Mouse (Mus musculus): ENCODE measurements at regions not wholly inside any gene's neighbourhood (a gene's known extent, or its start where the extent isn't known, plus 50 kb on each side); places are given as distances from the start of the nearest gene placed in this dataset.
A peak's percentile ranks its signal among the peaks of the same experiment; 100 is the strongest.

DNA sequence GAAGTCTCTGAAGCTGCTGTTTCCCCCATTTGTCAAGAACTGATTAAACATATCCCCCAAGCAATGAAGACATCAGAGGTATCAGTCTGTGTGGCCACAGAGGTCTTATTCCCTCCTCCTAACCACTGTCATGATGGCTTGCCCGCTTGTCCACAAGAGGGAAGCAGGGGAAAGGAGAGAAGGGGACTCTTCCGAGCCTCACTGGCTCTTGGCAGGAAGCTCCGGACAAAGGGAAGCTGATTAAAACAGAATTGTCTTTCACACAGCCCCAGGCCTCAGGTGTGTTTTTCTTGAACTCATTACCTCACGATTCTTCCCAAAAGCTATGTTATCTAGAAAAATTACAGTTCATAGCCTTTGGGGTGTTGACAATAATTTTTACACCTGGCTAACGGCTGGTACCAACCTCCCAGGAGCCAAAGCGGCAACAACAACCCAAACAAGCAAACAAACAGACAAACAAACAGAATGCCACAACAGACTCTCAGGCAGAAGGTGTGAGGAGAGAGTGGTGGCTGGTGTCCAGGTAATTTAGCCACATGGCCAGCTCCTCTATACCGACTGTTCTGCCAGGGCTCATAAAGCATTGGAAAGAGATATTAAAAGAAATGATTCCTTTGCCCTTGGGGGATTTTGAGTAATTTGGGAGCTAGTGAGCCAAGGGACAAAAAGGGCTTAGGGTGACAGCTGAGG lies 68.9 kb upstream of the Tmem178 start:
- no peak overlapping the region for H3K4me2 ChIP-seq (replicated peaks)
- ATAC-seq (ENCODE audit: low FRiP score) (no peak; the same call in 1 of the 2 replicates), DNase-seq (ENCODE audit: low spot score) (peak; percentile 48)
- H3K36me3 ChIP-seq (replicated peaks; ENCODE audit: control insufficient read depth, insufficient read depth) = no peaks in the 10 kb centered on the region
- H3K4me1 ChIP-seq (replicated peaks; ENCODE audit: control insufficient read depth, insufficient read depth, low read length) = no peaks in the 10 kb centered on the region
- H3K9ac ChIP-seq = no peak overlapping the region
- no peak overlapping the region for H3K4me3 ChIP-seq (replicated peaks; ENCODE audit: low read length)
- no peaks in the 10 kb centered on the region for H3K9me3 ChIP-seq (ENCODE audit: control insufficient read depth, low read length)
- 36% methylated on average over 7 of the region's 7 CpGs for WGBS
- no peaks in the 10 kb centered on the region for H3K27me3 ChIP-seq (ENCODE audit: control insufficient read depth, insufficient read depth, low read length)
- no peak overlapping the region for H3K27ac ChIP-seq

DNA sequence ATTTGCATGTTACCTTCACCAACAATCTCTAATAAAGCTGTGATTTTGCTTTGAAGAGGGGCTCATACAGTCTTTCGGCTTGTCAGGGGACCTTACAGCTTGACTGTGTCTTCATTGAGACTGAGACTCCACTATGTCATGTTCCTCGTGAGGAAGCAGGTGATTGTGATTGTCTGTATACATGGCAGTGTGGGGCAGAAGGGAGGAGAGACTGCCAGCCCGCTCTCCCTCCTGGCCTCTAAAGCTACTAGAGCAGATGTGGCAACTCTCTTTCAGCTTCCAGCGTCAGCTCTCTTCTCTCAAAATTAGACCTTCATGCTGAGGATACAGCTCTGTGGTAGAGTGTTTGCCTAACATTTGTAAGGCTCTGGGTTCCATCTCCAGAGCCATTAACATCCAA lies 73.5 kb upstream of the Tmem178 start:
- H3K9me3 ChIP-seq (ENCODE audit: control insufficient read depth, low read length) = no peaks in the 10 kb centered on the region
- ATAC-seq (ENCODE audit: low FRiP score) (no peak), DNase-seq (ENCODE audit: low spot score) (no peak)
- WGBS = 66% methylated on average over 4 of the region's 4 CpGs
- H3K4me2 ChIP-seq (replicated peaks) = no peak overlapping the region
- no peak overlapping the region for H3K27ac ChIP-seq
- no peaks in the 10 kb centered on the region for H3K4me1 ChIP-seq (replicated peaks; ENCODE audit: control insufficient read depth, insufficient read depth, low read length)
- no peaks in the 10 kb centered on the region for H3K27me3 ChIP-seq (ENCODE audit: control insufficient read depth, insufficient read depth, low read length)
- no peaks in the 10 kb centered on the region for H3K36me3 ChIP-seq (replicated peaks; ENCODE audit: control insufficient read depth, insufficient read depth)
- H3K9ac ChIP-seq = no peak overlapping the region
- no peak overlapping the region for H3K4me3 ChIP-seq (replicated peaks; ENCODE audit: low read length)

DNA sequence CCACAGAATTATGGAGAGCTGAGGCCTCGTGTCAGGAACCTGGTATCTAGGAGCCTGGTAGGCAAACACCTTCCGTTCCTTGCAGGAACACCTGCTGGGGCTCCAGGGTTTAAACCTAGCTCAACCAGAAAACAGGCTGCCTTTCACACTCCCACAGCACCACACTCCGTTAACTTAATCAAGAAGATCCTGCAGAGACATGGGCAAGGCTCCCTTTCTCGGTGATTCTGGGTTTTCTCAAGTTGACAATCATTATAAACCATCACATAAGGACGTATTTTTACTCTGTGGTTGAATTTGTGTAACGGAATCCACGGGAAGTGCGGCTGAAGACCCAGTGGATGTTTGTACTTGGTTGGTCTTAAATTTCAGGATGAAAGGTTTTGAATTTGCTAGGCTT lies 82.1 kb upstream of the Tmem178 start:
- Histone ChIP-seq H3K9ac (no peak overlapping the region), H3K4me3 (replicated peaks; ENCODE audit: low read length) (no peak overlapping the region), H3K9me3 (ENCODE audit: control insufficient read depth, low read length) (no peaks in the 10 kb centered on the region), H3K4me2 (replicated peaks) (no peak overlapping the region), H3K27ac (no peak overlapping the region), H3K4me1 (replicated peaks; ENCODE audit: control insufficient read depth, insufficient read depth, low read length) (no peaks in the 10 kb centered on the region), H3K36me3 (replicated peaks; ENCODE audit: control insufficient read depth, insufficient read depth) (no peaks in the 10 kb centered on the region), H3K27me3 (ENCODE audit: control insufficient read depth, insufficient read depth, low read length) (no peaks in the 10 kb centered on the region)
- no peak for DNase-seq (ENCODE audit: low spot score)
- WGBS = 85% methylated on average over 8 of the region's 8 CpGs
- no peak for ATAC-seq (ENCODE audit: low FRiP score)

DNA sequence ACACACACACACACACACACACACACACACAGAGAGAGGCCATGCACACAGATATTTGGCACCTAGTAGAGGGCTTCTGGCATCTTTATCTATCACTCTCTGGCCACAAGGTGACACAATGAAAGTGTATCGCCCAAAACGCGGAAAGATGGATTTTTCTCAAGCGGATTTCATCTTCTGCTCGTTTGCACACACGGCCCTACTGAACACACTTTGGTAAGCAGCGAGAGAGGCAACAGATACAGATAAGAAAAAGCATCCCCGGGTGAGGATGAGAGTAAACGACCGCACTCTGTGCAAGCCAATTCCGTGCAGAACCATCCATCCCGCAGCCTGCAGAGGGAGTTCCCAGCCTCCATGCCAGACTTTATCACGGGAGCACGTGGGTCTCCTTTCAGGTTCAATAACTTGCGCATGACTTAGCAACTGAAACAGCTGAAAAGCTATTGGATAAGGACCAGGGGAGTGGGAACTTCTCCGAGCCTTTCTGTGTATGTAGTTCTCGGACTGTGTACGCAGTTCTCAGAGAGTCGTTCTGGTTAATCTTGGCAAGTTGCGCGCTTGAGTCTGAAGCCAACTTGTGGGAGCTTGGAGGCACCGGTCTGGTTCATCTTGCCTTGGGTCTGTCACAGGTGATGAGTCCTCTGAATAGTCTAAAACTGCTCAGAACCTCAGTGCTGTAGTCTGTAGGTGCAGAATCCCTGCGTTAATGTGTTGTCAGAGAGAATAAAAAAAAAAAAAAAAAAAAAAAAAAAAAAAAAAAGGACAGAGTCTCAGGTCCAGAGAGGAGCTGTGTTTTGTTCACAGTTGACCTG lies 97.2 kb upstream of the Tmem178 start:
- DNase-seq (ENCODE audit: low spot score) = peak; percentile 37
- no peaks in the 10 kb centered on the region for H3K36me3 ChIP-seq (replicated peaks; ENCODE audit: control insufficient read depth, insufficient read depth)
- ATAC-seq (ENCODE audit: low FRiP score) = peak; percentile 73
- no peaks in the 10 kb centered on the region for H3K27me3 ChIP-seq (ENCODE audit: control insufficient read depth, insufficient read depth, low read length)
- H3K9ac ChIP-seq = no peak overlapping the region
- H3K4me3 ChIP-seq (replicated peaks; ENCODE audit: low read length) = no peak overlapping the region
- peaks cover 3% of the 10 kb centered on the region; the same call in 1 of the 2 replicates for H3K4me1 ChIP-seq (replicated peaks; ENCODE audit: control insufficient read depth, insufficient read depth, low read length)
- no peak overlapping the region for H3K27ac ChIP-seq
- peak overlapping the region; percentile 28 for H3K4me2 ChIP-seq (replicated peaks)
- peaks cover under 1% of the 10 kb centered on the region; the same call in 1 of the 2 replicates for H3K9me3 ChIP-seq (ENCODE audit: control insufficient read depth, low read length)
- 69% methylated on average over 23 of the region's 23 CpGs for WGBS

DNA sequence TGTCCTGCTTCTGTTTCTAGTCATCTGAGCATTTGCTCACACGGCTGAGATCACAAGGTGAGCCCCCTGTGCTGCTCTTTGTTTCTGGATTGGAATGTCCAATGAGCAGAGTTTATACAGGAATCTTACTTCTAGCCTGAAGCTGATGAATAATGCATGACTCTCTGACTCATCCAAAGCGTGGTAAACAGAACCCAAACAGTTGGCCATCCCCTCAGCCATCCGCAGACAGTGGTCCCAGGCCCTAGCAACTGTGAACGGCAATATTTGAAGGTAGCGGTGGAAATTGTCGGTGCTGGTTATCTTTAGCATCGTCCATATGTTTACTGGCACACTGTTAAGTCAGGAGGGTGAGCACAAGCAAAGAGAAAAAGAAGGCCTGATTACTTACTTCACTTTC lies 99.1 kb upstream of the Tmem178 start:
- no peak for ATAC-seq (ENCODE audit: low FRiP score)

DNA sequence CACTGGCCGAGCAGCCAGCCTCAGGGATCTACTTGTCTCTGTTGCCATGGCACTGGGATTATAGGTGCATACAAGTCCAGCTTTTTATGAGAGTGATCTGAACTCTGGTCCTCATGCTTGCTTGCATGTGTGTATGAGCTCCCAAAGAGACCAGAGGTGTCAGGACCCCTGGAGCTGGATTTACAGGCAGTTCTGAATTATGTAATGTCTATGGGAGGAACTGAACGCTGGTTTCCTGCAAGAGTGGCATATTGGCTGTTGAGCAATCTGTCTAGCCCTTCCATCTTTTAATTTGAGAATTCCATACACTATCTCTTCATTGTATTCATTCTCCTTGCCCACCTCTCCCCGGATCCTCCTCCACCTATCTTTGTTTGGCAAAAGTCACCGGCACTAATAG lies 102.5 kb upstream of the Tmem178 start:
- H3K36me3 ChIP-seq (replicated peaks; ENCODE audit: control insufficient read depth, insufficient read depth) = no peaks in the 10 kb centered on the region
- peaks cover 3% of the 10 kb centered on the region; the same call in 1 of the 2 replicates for H3K4me1 ChIP-seq (replicated peaks; ENCODE audit: control insufficient read depth, insufficient read depth, low read length)
- H3K27me3 ChIP-seq (ENCODE audit: control insufficient read depth, insufficient read depth, low read length) = no peaks in the 10 kb centered on the region
- H3K27ac ChIP-seq = no peak overlapping the region
- H3K4me3 ChIP-seq (replicated peaks; ENCODE audit: low read length) = no peak overlapping the region
- no peak overlapping the region for H3K9ac ChIP-seq
- no peaks in the 10 kb centered on the region for H3K9me3 ChIP-seq (ENCODE audit: control insufficient read depth, low read length)
- DNase-seq (ENCODE audit: low spot score) = no peak
- no peak overlapping the region for H3K4me2 ChIP-seq (replicated peaks)
- 89% methylated on average over 4 of the region's 4 CpGs for WGBS
- ATAC-seq (ENCODE audit: low FRiP score) = no peak

More for the DNA sequence above, 99.1 kb upstream of the Tmem178 start:
- no peak overlapping the region for H3K4me3 ChIP-seq (replicated peaks; ENCODE audit: low read length)
- no peaks in the 10 kb centered on the region for H3K36me3 ChIP-seq (replicated peaks; ENCODE audit: control insufficient read depth, insufficient read depth)
- 59% methylated on average over 7 of the region's 7 CpGs for WGBS
- no peak for DNase-seq (ENCODE audit: low spot score)
- H3K27me3 ChIP-seq (ENCODE audit: control insufficient read depth, insufficient read depth, low read length) = no peaks in the 10 kb centered on the region
- no peak overlapping the region for H3K4me2 ChIP-seq (replicated peaks)
- H3K9ac ChIP-seq = no peak overlapping the region
- H3K4me1 ChIP-seq (replicated peaks; ENCODE audit: control insufficient read depth, insufficient read depth, low read length) = peaks cover 3% of the 10 kb centered on the region; the same call in 1 of the 2 replicates
- no peak overlapping the region for H3K27ac ChIP-seq
- H3K9me3 ChIP-seq (ENCODE audit: control insufficient read depth, low read length) = no peaks in the 10 kb centered on the region

DNA sequence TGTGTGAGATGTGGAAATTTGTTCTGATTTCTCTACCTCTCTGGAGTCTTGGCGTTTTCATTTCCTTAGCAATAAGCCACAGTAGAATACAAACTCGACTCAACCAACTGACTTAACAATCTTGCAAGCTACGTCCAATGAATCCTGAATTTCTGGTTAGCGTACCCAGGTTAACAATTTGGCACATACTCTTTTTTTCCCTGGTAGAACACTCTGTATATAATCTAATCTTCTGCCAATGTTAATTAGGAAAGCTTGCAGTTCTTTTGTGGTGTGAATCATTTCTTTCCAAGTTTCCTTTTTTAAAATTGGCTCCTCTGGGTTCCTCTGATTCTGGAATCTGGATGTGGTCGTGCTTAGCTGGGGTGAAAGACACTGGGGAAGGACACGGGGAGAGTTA lies 103.5 kb upstream of the Tmem178 start:
- H3K36me3 ChIP-seq (replicated peaks; ENCODE audit: control insufficient read depth, insufficient read depth) = no peaks in the 10 kb centered on the region
- no peak overlapping the region for H3K4me2 ChIP-seq (replicated peaks)
- H3K9ac ChIP-seq = no peak overlapping the region
- no peak for DNase-seq (ENCODE audit: low spot score)
- no peak for ATAC-seq (ENCODE audit: low FRiP score)
- no peak overlapping the region for H3K4me3 ChIP-seq (replicated peaks; ENCODE audit: low read length)
- no peak overlapping the region for H3K27ac ChIP-seq
- H3K9me3 ChIP-seq (ENCODE audit: control insufficient read depth, low read length) = no peaks in the 10 kb centered on the region
- no peaks in the 10 kb centered on the region for H3K27me3 ChIP-seq (ENCODE audit: control insufficient read depth, insufficient read depth, low read length)
- peaks cover 3% of the 10 kb centered on the region; the same call in 1 of the 2 replicates for H3K4me1 ChIP-seq (replicated peaks; ENCODE audit: control insufficient read depth, insufficient read depth, low read length)
- WGBS = 85% methylated on average over 6 of the region's 6 CpGs

DNA sequence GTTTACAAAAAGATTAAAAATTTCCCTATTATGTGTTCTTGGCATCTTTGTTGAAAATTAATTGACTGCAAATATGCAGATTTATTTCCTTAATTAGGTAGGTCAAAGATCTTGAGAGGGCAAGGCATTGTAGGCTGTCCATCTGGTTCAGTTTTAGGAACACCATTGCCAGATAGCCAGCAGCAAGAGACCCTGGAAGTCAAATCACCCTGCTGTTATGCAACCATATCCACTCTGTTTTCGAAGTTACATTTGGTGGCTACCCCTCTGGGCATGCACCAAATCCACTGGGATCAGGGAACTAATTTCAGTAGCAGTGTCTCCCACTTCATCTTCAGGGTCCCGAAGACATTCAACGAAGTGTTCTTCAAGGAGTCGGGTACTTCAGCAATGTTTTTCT lies 104.0 kb upstream of the Tmem178 start:
- 87% methylated on average over 4 of the region's 4 CpGs for WGBS
- H3K36me3 ChIP-seq (replicated peaks; ENCODE audit: control insufficient read depth, insufficient read depth) = no peaks in the 10 kb centered on the region
- no peak overlapping the region for H3K4me2 ChIP-seq (replicated peaks)

DNA sequence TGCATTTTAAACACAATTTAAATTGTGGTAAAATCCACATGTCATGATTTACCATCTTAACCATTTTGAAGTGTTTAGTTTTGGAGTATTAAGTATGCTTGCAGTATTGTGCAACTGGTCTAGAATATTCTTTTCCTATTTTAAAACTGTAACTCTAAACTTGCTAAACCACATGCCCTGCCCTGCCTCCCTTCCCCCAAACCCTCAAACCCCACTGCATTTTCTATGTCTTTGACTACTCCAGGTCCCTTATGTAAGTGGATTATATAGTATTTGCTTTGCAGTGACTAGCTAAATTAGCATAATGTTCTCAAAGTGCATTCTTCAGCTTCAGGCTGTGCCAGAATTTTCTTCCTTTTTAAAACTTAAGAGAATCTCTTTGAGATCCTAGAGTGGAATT lies 106.4 kb upstream of the Map4k3 start:
- H3K9ac ChIP-seq = no peak overlapping the region
- H3K27me3 ChIP-seq (ENCODE audit: control insufficient read depth, insufficient read depth, low read length) = no peaks in the 10 kb centered on the region
- H3K4me1 ChIP-seq (replicated peaks; ENCODE audit: control insufficient read depth, insufficient read depth, low read length) = no peaks in the 10 kb centered on the region
- no peak overlapping the region for H3K27ac ChIP-seq
- H3K4me3 ChIP-seq (replicated peaks; ENCODE audit: low read length) = no peak overlapping the region
- H3K36me3 ChIP-seq (replicated peaks; ENCODE audit: control insufficient read depth, insufficient read depth) = no peaks in the 10 kb centered on the region
- H3K9me3 ChIP-seq (ENCODE audit: control insufficient read depth, low read length) = no peaks in the 10 kb centered on the region
- no peak overlapping the region for H3K4me2 ChIP-seq (replicated peaks)
- ATAC-seq (ENCODE audit: low FRiP score) (no peak), DNase-seq (ENCODE audit: low spot score) (no peak)

More for the DNA sequence above, 104.0 kb upstream of the Tmem178 start:
- DNase-seq (ENCODE audit: low spot score) = no peak
- ATAC-seq (ENCODE audit: low FRiP score) = no peak
- Histone ChIP-seq H3K4me3 (replicated peaks; ENCODE audit: low read length) (no peak overlapping the region), H3K27me3 (ENCODE audit: control insufficient read depth, insufficient read depth, low read length) (no peaks in the 10 kb centered on the region), H3K27ac (no peak overlapping the region), H3K9me3 (ENCODE audit: control insufficient read depth, low read length) (no peaks in the 10 kb centered on the region), H3K4me1 (replicated peaks; ENCODE audit: control insufficient read depth, insufficient read depth, low read length) (peaks cover 3% of the 10 kb centered on the region; the same call in 1 of the 2 replicates), H3K9ac (no peak overlapping the region)
